Comparison of ENCODE assay signal across 8 mouse cellular contexts in genomic region chr16:4558980-4559631, GRCm38 (mm10). TPM values are rescaled to one million over a fixed set of nuclear protein-coding genes. Genes with fewer than 3 reads are reported as not detected.
A peak's percentile ranks its signal among the peaks of the same experiment; 100 is the strongest.
DNase-seq lines count a peak whose midpoint lies in the region; ATAC-seq and TF ChIP-seq lines count a peak whose summit lies in the region.

No protein-coding gene starts in this region.

- peak; percentile 55 for DNase-seq in brain, embryonic 18.5 days (ENCODE audit: low read depth, low spot score)
- peak; percentile 46 to 74 for DNase-seq in layer of hippocampus, adult 18-20 months (ENCODE audit: low spot score in 2 of 2)
- DNase-seq in lung, embryonic 14.5 days, result peak; percentile 77
- peak; percentile 59 for DNase-seq in ovary, postnatal 10 days (ENCODE audit: low spot score)
- DNase-seq in thymus, postnatal 10 days (ENCODE audit: low spot score in 2 of 2), result peak; percentile 42 to 52

- peak overlapping the region; percentile 97 for H3K4me3 ChIP-seq in E14TG2a.4 (replicated peaks; ENCODE audit: low read length)
- peak overlapping the region; percentile 73 for H3K4me3 ChIP-seq in forebrain, embryonic 13.5 days
- peak overlapping the region; percentile 87 for H3K4me3 ChIP-seq in heart, embryonic 16.5 days (ENCODE audit: low read length)
- peak overlapping the region; percentile 77 for H3K4me3 ChIP-seq in lung, embryonic 14.5 days (ENCODE audit: low read depth, low read length)

- peaks cover 22% of the 10 kb centered on the region for H3K36me3 ChIP-seq in E14TG2a.4 (ENCODE audit: insufficient read depth, low read length)
- H3K36me3 ChIP-seq in forebrain, embryonic 13.5 days (ENCODE audit: poor library complexity, severe bottlenecking), result no peaks in the 10 kb centered on the region
- no peaks in the 10 kb centered on the region for H3K36me3 ChIP-seq in heart, embryonic 16.5 days (ENCODE audit: control insufficient read depth, insufficient read depth)
- H3K36me3 ChIP-seq in lung, embryonic 14.5 days (ENCODE audit: insufficient read depth), result peaks cover 7% of the 10 kb centered on the region; the same call in 1 of the 2 replicates

- H3K4me1 ChIP-seq in E14TG2a.4 (replicated peaks; ENCODE audit: low read depth, low read length), result peaks cover 46% of the 10 kb centered on the region
- H3K4me1 ChIP-seq in forebrain, embryonic 13.5 days, result peaks cover 21% of the 10 kb centered on the region
- H3K4me1 ChIP-seq in heart, embryonic 16.5 days (ENCODE audit: control insufficient read depth, insufficient read depth, low read length), result peaks cover 22% of the 10 kb centered on the region
- H3K4me1 ChIP-seq in lung, embryonic 14.5 days (ENCODE audit: insufficient read depth), result peaks cover 7% of the 10 kb centered on the region

- H3K9me3 ChIP-seq in E14TG2a.4 (ENCODE audit: low read length), result no peaks in the 10 kb centered on the region
- no peaks in the 10 kb centered on the region for H3K9me3 ChIP-seq in forebrain, embryonic 13.5 days (replicated peaks)
- no peaks in the 10 kb centered on the region for H3K9me3 ChIP-seq in heart, embryonic 16.5 days (replicated peaks; ENCODE audit: control insufficient read depth, low read length)
- H3K9me3 ChIP-seq in lung, embryonic 14.5 days (ENCODE audit: low read depth, low read length), result no peaks in the 10 kb centered on the region

- H3K9ac ChIP-seq in forebrain, embryonic 13.5 days, result peak overlapping the region; percentile 75
- peak overlapping the region; percentile 85 for H3K9ac ChIP-seq in heart, embryonic 16.5 days (ENCODE audit: low read length)
- H3K9ac ChIP-seq in lung, embryonic 14.5 days, result peak overlapping the region; percentile 84

- peak overlapping the region; percentile 89 for H3K4me2 ChIP-seq in forebrain, embryonic 13.5 days
- peak overlapping the region; percentile 99 for H3K4me2 ChIP-seq in heart, embryonic 16.5 days (ENCODE audit: low read depth, low read length)
- H3K4me2 ChIP-seq in lung, embryonic 14.5 days, result peak overlapping the region; percentile 97

- TF ChIP-seq CTCF in E14TG2a.4 (conservative IDR thresholded peaks at IDR 0.05; ENCODE audit: low read length), result no peak
- TF ChIP-seq CTCF in lung, embryonic 14.5 days (IDR thresholded peaks at IDR 0.05; ENCODE audit: low read depth), result no peak

- H3K27ac ChIP-seq in forebrain, embryonic 13.5 days, result peak overlapping the region; percentile 92
- peak overlapping the region; percentile 90 for H3K27ac ChIP-seq in heart, embryonic 16.5 days (ENCODE audit: low read length)
- peak overlapping the region; percentile 89 for H3K27ac ChIP-seq in lung, embryonic 14.5 days (ENCODE audit: low read depth)

- no peaks in the 10 kb centered on the region for H3K27me3 ChIP-seq in E14TG2a.4 (ENCODE audit: insufficient read depth, low read length)
- H3K27me3 ChIP-seq in forebrain, embryonic 13.5 days, result 0 out of 2 replicates have a peak, but pooled peaks cover 2% of the 10 kb centered on the region
- no peaks in the 10 kb centered on the region for H3K27me3 ChIP-seq in heart, embryonic 16.5 days (ENCODE audit: control insufficient read depth, insufficient read depth, low read length)
- H3K27me3 ChIP-seq in lung, embryonic 14.5 days (ENCODE audit: insufficient read depth, low read length), result no peaks in the 10 kb centered on the region

- WGBS in forebrain, embryonic 13.5 days, result 0% methylated on average over 43 of the region's 43 CpGs
- WGBS in heart, embryonic 16.5 days, result under 1% methylated on average over 43 of the region's 43 CpGs
- WGBS in lung, embryonic 14.5 days, result under 1% methylated on average over 43 of the region's 43 CpGs

- ATAC-seq in forebrain, embryonic 13.5 days, result peak; percentile 37
- ATAC-seq in heart, embryonic 16.5 days (replicated peaks; ENCODE audit: extremely low read depth, insufficient read depth, low FRiP score), result peak; percentile 29
- ATAC-seq in lung, embryonic 14.5 days (ENCODE audit: insufficient read depth), result peak; percentile 36

RNA-seq across cellular contexts. Expression of gene Tfap4, which starts 0.5 kb away (rescaled TPM):
- 15.7 and 17.3 TPM in 2 replicates for polyA plus RNA-seq in forebrain, embryonic 13.5 days (2015; fragmentation: Nextera tagmentation; extraction: Ambion mirVana)
- polyA plus RNA-seq in heart, embryonic 16.5 days (2015; fragmentation: Nextera tagmentation; extraction: Ambion mirVana), result 5.6 and 8.1 TPM in 2 replicates
- 1 to 10 TPM; 5.3 TPM for total RNA-seq in layer of hippocampus, adult 18-20 months (2021)
- polyA plus RNA-seq in lung, embryonic 14.5 days (2014; fragmentation: Nextera tagmentation; extraction: Ambion mirVana), result 23.0 and 24.1 TPM in 2 replicates

RNA-seq across cellular contexts. Expression of gene Srl, which starts 17.5 kb away (rescaled TPM):
- 25.2 and 30.2 TPM in 2 replicates for polyA plus RNA-seq in forebrain, embryonic 13.5 days (2015; fragmentation: Nextera tagmentation; extraction: Ambion mirVana)
- 280 and 289 TPM in 2 replicates for polyA plus RNA-seq in heart, embryonic 16.5 days (2015; fragmentation: Nextera tagmentation; extraction: Ambion mirVana)
- total RNA-seq in layer of hippocampus, adult 18-20 months (2021), result 10 to 100 TPM; 10.0 to 10.3 TPM
- 18.4 and 20.7 TPM in 2 replicates for polyA plus RNA-seq in lung, embryonic 14.5 days (2014; fragmentation: Nextera tagmentation; extraction: Ambion mirVana)

RNA-seq across cellular contexts. Expression of gene Glis2, which starts 35.4 kb away (rescaled TPM):
- 16.7 and 19.4 TPM in 2 replicates for polyA plus RNA-seq in forebrain, embryonic 13.5 days (2015; fragmentation: Nextera tagmentation; extraction: Ambion mirVana)
- polyA plus RNA-seq in heart, embryonic 16.5 days (2015; fragmentation: Nextera tagmentation; extraction: Ambion mirVana), result 12.3 and 14.2 TPM in 2 replicates
- total RNA-seq in layer of hippocampus, adult 18-20 months (2021), result 10 to 100 TPM in 1 of 2 experiments, 1 to 10 TPM in 1; 9.8 to 15.4 TPM
- polyA plus RNA-seq in lung, embryonic 14.5 days (2014; fragmentation: Nextera tagmentation; extraction: Ambion mirVana), result 24.4 and 29.2 TPM in 2 replicates

Comparison
In these comparisons a context has a peak if more than half of its experiments do, and no peak if none do; other contexts are left out.
1. Peak in every context shown above with its lines: DNase-seq, ATAC-seq, H3K4me3 ChIP-seq and H3K27ac ChIP-seq.